Mouse (Mus musculus): ENCODE measurements around the gene Vdr. TPM values are rescaled to one million over a fixed set of nuclear protein-coding genes. Genes with fewer than 3 reads are reported as not detected.

Gene Vdr
- polyA plus RNA-seq, 1 experiment from 2014 or later, result not detected

DNA sequence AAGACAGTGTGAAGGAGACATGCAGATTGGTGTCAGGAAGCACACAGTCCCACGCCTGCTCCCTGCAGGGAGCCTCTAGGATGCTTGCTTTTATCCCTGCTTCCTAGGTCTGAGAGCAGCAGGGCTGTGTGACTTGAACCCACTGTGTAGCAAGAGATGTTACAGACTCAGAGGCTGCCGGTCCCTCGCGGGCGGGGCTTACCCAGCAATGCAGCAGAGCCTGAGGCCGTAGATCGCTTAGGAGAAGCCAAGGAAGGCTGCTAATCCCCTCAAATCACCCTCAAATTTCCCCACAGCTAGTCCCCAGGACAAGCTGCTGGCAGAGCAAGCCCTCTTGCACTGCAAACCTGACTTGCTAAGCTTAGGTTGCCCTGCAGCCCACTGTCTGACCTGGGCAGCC lies 38.3 kb upstream of the Vdr start:
- WGBS, result 22% methylated on average over 7 of the region's 7 CpGs
- no peaks in the 10 kb centered on the region for H3K9me3 ChIP-seq (ENCODE audit: control insufficient read depth, low read length)
- no peak overlapping the region for H3K4me3 ChIP-seq (replicated peaks; ENCODE audit: low read depth, low read length)
- no peak for ATAC-seq (ENCODE audit: low FRiP score, low TSS enrichment)
- no peaks in the 10 kb centered on the region for H3K27me3 ChIP-seq (ENCODE audit: control insufficient read depth, insufficient read depth, low read length)
- H3K27ac ChIP-seq (replicated peaks; ENCODE audit: low read depth, low read length), result no peak overlapping the region
- no peak overlapping the region for H3K4me2 ChIP-seq (ENCODE audit: low read length)
- DNase-seq, result peak; percentile 28
- H3K36me3 ChIP-seq (ENCODE audit: control insufficient read depth, insufficient read depth, low read length), result no peaks in the 10 kb centered on the region
- no peaks in the 10 kb centered on the region for H3K4me1 ChIP-seq (ENCODE audit: control insufficient read depth, insufficient read depth, low read length)
- H3K9ac ChIP-seq (replicated peaks; ENCODE audit: low read length), result no peak overlapping the region

- no peak for ATAC-seq (ENCODE audit: low FRiP score, low TSS enrichment)
- DNase-seq, result no peak
- WGBS, result 78% methylated on average over 11 of the region's 11 CpGs
Measured at GRCm38 (mm10) chr15:97945656-97946315, 35.4 kb upstream of the Vdr start.

DNA sequence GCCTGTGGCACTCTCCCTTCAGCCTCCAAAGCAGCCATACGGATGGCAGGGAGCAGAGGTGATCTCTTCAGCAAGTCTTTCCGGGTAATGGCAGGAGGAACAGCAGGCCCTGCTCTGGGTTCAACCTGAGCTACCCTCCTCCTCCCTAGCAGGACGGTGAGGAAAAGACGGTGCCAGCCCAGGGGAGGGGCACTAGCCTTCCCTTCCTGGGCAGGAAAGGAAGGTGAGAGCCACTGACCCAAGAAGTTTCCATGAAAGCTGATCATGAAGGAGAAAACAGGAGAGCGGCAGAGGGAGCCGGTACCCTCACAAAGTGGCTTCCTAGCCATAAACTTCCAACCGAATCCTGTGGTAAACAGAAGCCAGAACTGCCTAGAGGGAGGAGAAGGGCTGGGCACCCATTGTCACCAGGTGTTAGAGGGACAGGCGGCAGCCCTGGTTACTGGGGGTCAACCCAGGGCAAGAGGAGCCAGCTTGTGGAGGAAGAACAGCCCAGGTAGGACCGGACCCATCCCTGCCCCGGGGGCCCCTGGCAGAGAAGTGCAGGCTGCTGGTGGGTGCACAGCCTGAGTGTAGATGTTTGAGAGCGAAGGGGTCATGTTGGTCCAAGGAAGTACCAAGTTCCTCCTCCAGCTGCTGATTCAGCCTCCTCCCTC lies 34.6 kb upstream of the Vdr start:
- no peak for DNase-seq
- no peak overlapping the region for H3K27ac ChIP-seq (replicated peaks; ENCODE audit: low read depth, low read length)
- H3K9ac ChIP-seq (replicated peaks; ENCODE audit: low read length), result no peak overlapping the region
- no peaks in the 10 kb centered on the region for H3K4me1 ChIP-seq (ENCODE audit: control insufficient read depth, insufficient read depth, low read length)
- no peaks in the 10 kb centered on the region for H3K36me3 ChIP-seq (ENCODE audit: control insufficient read depth, insufficient read depth, low read length)
- no peak overlapping the region for H3K4me2 ChIP-seq (ENCODE audit: low read length)
- H3K27me3 ChIP-seq (ENCODE audit: control insufficient read depth, insufficient read depth, low read length), result no peaks in the 10 kb centered on the region
- no peak overlapping the region for H3K4me3 ChIP-seq (replicated peaks; ENCODE audit: low read depth, low read length)
- 86% methylated on average over 11 of the region's 11 CpGs for WGBS
- no peaks in the 10 kb centered on the region for H3K9me3 ChIP-seq (ENCODE audit: control insufficient read depth, low read length)
- no peak for ATAC-seq (ENCODE audit: low FRiP score, low TSS enrichment)

More at GRCm38 (mm10) chr15:97945656-97946315, 35.4 kb upstream of the Vdr start:
- Histone ChIP-seq H3K4me2 (ENCODE audit: low read length) (no peak overlapping the region), H3K4me1 (ENCODE audit: control insufficient read depth, insufficient read depth, low read length) (no peaks in the 10 kb centered on the region), H3K9me3 (ENCODE audit: control insufficient read depth, low read length) (no peaks in the 10 kb centered on the region), H3K36me3 (ENCODE audit: control insufficient read depth, insufficient read depth, low read length) (no peaks in the 10 kb centered on the region), H3K27ac (replicated peaks; ENCODE audit: low read depth, low read length) (no peak overlapping the region), H3K27me3 (ENCODE audit: control insufficient read depth, insufficient read depth, low read length) (no peaks in the 10 kb centered on the region), H3K4me3 (replicated peaks; ENCODE audit: low read depth, low read length) (no peak overlapping the region), H3K9ac (replicated peaks; ENCODE audit: low read length) (no peak overlapping the region)

- Histone ChIP-seq H3K4me3 (replicated peaks; ENCODE audit: low read depth, low read length) (no peak overlapping the region), H3K9me3 (ENCODE audit: control insufficient read depth, low read length) (no peaks in the 10 kb centered on the region), H3K4me2 (ENCODE audit: low read length) (no peak overlapping the region), H3K27me3 (ENCODE audit: control insufficient read depth, insufficient read depth, low read length) (no peaks in the 10 kb centered on the region), H3K36me3 (ENCODE audit: control insufficient read depth, insufficient read depth, low read length) (no peaks in the 10 kb centered on the region), H3K9ac (replicated peaks; ENCODE audit: low read length) (no peak overlapping the region), H3K27ac (replicated peaks; ENCODE audit: low read depth, low read length) (no peak overlapping the region), H3K4me1 (ENCODE audit: control insufficient read depth, insufficient read depth, low read length) (no peaks in the 10 kb centered on the region)
- ATAC-seq (ENCODE audit: low FRiP score, low TSS enrichment) (no peak), DNase-seq (no peak)
- WGBS, result 92% methylated on average over 8 of the region's 8 CpGs
Measured at GRCm38 (mm10) chr15:97943356-97943755, 32.9 kb upstream of the Vdr start.

- no peaks in the 10 kb centered on the region for H3K27me3 ChIP-seq (ENCODE audit: control insufficient read depth, insufficient read depth, low read length)
- no peaks in the 10 kb centered on the region for H3K9me3 ChIP-seq (ENCODE audit: control insufficient read depth, low read length)
- 86% methylated on average over 8 of the region's 8 CpGs for WGBS
- no peaks in the 10 kb centered on the region for H3K4me1 ChIP-seq (ENCODE audit: control insufficient read depth, insufficient read depth, low read length)
- no peak for ATAC-seq (ENCODE audit: low FRiP score, low TSS enrichment)
- no peaks in the 10 kb centered on the region for H3K36me3 ChIP-seq (ENCODE audit: control insufficient read depth, insufficient read depth, low read length)
- no peak for DNase-seq
- no peak overlapping the region for H3K4me3 ChIP-seq (replicated peaks; ENCODE audit: low read depth, low read length)
- H3K27ac ChIP-seq (replicated peaks; ENCODE audit: low read depth, low read length), result no peak overlapping the region
- no peak overlapping the region for H3K9ac ChIP-seq (replicated peaks; ENCODE audit: low read length)
- H3K4me2 ChIP-seq (ENCODE audit: low read length), result no peak overlapping the region
Measured at GRCm38 (mm10) chr15:97942538-97942937, 32.1 kb upstream of the Vdr start.

DNA sequence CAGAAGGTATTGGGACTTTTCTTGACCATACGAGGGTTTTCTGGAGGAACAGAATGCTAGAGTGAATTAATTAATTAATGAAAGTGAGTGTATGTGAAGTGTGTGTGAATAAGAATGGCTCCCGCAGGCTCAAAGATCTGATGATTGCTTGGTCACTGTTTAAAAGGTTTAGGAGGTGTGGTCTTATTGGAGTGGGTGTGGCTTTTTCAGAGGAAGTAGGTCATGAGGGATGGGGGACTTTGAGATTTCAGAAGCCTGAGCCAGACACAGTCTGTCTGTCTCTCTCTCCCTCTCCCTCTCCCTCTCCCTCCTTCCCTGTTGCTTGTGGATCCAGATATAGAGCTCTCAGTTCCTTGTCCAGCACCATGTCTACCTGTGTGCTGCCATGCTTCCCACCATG lies 30.9 kb upstream of the Vdr start:
- 96% methylated on average over 2 of the region's 2 CpGs for whole genome bisulfite sequencing
- Histone ChIP-seq H3K4me3 (replicated peaks; ENCODE audit: low read depth, low read length) (no peak overlapping the region), H3K9me3 (ENCODE audit: control insufficient read depth, low read length) (no peaks in the 10 kb centered on the region), H3K27ac (replicated peaks; ENCODE audit: low read depth, low read length) (no peak overlapping the region), H3K4me2 (ENCODE audit: low read length) (no peak overlapping the region), H3K4me1 (ENCODE audit: control insufficient read depth, insufficient read depth, low read length) (no peaks in the 10 kb centered on the region), H3K36me3 (ENCODE audit: control insufficient read depth, insufficient read depth, low read length) (no peaks in the 10 kb centered on the region), H3K9ac (replicated peaks; ENCODE audit: low read length) (no peak overlapping the region), H3K27me3 (ENCODE audit: control insufficient read depth, insufficient read depth, low read length) (no peaks in the 10 kb centered on the region)
- no peak for DNase-seq
- ATAC-seq (ENCODE audit: low FRiP score, low TSS enrichment), result no peak

DNA sequence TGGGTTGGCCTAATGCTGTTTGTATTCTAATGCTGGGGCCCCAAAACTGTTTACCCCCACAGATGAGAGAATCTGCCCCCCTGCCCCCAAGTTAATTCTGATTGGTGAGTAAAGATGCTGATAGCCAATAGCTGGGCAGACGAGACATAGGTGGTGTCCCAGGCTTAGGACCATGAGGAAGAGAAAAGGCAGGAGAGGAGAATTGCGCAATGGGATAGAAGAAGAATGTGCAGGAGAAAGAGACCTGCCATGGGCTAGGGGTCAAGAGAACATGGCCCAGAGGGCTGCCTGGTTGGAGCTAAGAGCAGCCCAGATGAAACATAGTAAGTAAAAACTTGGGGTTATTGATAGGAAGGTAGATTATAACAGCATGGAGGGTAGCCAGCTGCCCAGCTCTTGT lies 29.7 kb upstream of the Vdr start:
- no peaks in the 10 kb centered on the region for H3K4me1 ChIP-seq (ENCODE audit: control insufficient read depth, insufficient read depth, low read length)
- no peaks in the 10 kb centered on the region for H3K9me3 ChIP-seq (ENCODE audit: control insufficient read depth, low read length)
- ATAC-seq (ENCODE audit: low FRiP score, low TSS enrichment), result no peak
- no peak overlapping the region for H3K27ac ChIP-seq (replicated peaks; ENCODE audit: low read depth, low read length)
- no peak for DNase-seq
- H3K4me2 ChIP-seq (ENCODE audit: low read length), result no peak overlapping the region
- WGBS, result 87% methylated on average over 2 of the region's 2 CpGs
- H3K9ac ChIP-seq (replicated peaks; ENCODE audit: low read length), result no peak overlapping the region
- no peaks in the 10 kb centered on the region for H3K27me3 ChIP-seq (ENCODE audit: control insufficient read depth, insufficient read depth, low read length)
- H3K36me3 ChIP-seq (ENCODE audit: control insufficient read depth, insufficient read depth, low read length), result no peaks in the 10 kb centered on the region
- H3K4me3 ChIP-seq (replicated peaks; ENCODE audit: low read depth, low read length), result no peak overlapping the region

GRCm38 (mm10) chr15:97938580-97938979 lies 28.1 kb upstream of the Vdr start:
- Histone ChIP-seq H3K27ac (replicated peaks; ENCODE audit: low read depth, low read length) (no peak overlapping the region), H3K27me3 (ENCODE audit: control insufficient read depth, insufficient read depth, low read length) (no peaks in the 10 kb centered on the region), H3K4me2 (ENCODE audit: low read length) (no peak overlapping the region), H3K4me3 (replicated peaks; ENCODE audit: low read depth, low read length) (no peak overlapping the region), H3K36me3 (ENCODE audit: control insufficient read depth, insufficient read depth, low read length) (no peaks in the 10 kb centered on the region), H3K9me3 (ENCODE audit: control insufficient read depth, low read length) (no peaks in the 10 kb centered on the region), H3K9ac (replicated peaks; ENCODE audit: low read length) (no peak overlapping the region), H3K4me1 (ENCODE audit: control insufficient read depth, insufficient read depth, low read length) (no peaks in the 10 kb centered on the region)
- no peak for ATAC-seq (ENCODE audit: low FRiP score, low TSS enrichment)
- DNase-seq, result no peak
- WGBS, result 42% methylated on average over 6 of the region's 6 CpGs

- Histone ChIP-seq H3K27me3 (ENCODE audit: control insufficient read depth, insufficient read depth, low read length) (no peaks in the 10 kb centered on the region), H3K4me3 (replicated peaks; ENCODE audit: low read depth, low read length) (no peak overlapping the region), H3K9ac (replicated peaks; ENCODE audit: low read length) (no peak overlapping the region), H3K4me1 (ENCODE audit: control insufficient read depth, insufficient read depth, low read length) (no peaks in the 10 kb centered on the region), H3K9me3 (ENCODE audit: control insufficient read depth, low read length) (no peaks in the 10 kb centered on the region), H3K36me3 (ENCODE audit: control insufficient read depth, insufficient read depth, low read length) (no peaks in the 10 kb centered on the region), H3K27ac (replicated peaks; ENCODE audit: low read depth, low read length) (no peak overlapping the region), H3K4me2 (ENCODE audit: low read length) (no peak overlapping the region)
- WGBS, result 90% methylated on average over 12 of the region's 12 CpGs
- DNase-seq, result no peak
- no peak for ATAC-seq (ENCODE audit: low FRiP score, low TSS enrichment)
Measured at GRCm38 (mm10) chr15:97932441-97932840, 22.0 kb upstream of the Vdr start.
